Mouse (Mus musculus) right cerebral cortex, adult 18-20 months (tissue): ENCODE measurements at regions not wholly inside any gene's neighbourhood (a gene's known extent, or its start where the extent isn't known, plus 50 kb on each side); places are given as distances from the start of the nearest gene placed in this dataset.

Source experiments
- DNase-seq: peaks from one replicate; pipeline ENCODE4 v3.0.0; 2022; ENCODE audit warnings: mixed read lengths

- DNase-seq: no peak
Measured at GRCm38 (mm10) chr1:57666179-57666693, 107.7 kb upstream of the Spats2l start.

GRCm38 (mm10) chr1:57673415-57673814 lies 100.5 kb upstream of the Spats2l start:
- DNase-seq: no peak

- no peak for DNase-seq
Measured at GRCm38 (mm10) chr1:57673957-57674699, 99.8 kb upstream of the Spats2l start.

GRCm38 (mm10) chr1:57684387-57685162 lies 89.4 kb upstream of the Spats2l start:
- no peak for DNase-seq

GRCm38 (mm10) chr1:57689253-57689652 lies 84.7 kb upstream of the Spats2l start:
- DNase-seq: no peak

- DNase-seq: no peak
Measured at GRCm38 (mm10) chr1:57707906-57708305, 66.1 kb upstream of the Spats2l start.

- DNase-seq: no peak
Measured at GRCm38 (mm10) chr1:57712916-57713503, 61.0 kb upstream of the Spats2l start.

GRCm38 (mm10) chr1:57717139-57717800 lies 56.7 kb upstream of the Spats2l start:
- peak; percentile 25 for DNase-seq

- no peak for DNase-seq
Measured at GRCm38 (mm10) chr1:57718409-57718808, 55.6 kb upstream of the Spats2l start.
